Mouse (Mus musculus): ENCODE data around the gene Tssk1. TPM values are rescaled to one million over a fixed set of nuclear protein-coding genes. Genes with fewer than 3 reads are reported as not detected.

The Tssk1 gene
- polyA plus RNA-seq, 1 experiment, result not detected

DNA sequence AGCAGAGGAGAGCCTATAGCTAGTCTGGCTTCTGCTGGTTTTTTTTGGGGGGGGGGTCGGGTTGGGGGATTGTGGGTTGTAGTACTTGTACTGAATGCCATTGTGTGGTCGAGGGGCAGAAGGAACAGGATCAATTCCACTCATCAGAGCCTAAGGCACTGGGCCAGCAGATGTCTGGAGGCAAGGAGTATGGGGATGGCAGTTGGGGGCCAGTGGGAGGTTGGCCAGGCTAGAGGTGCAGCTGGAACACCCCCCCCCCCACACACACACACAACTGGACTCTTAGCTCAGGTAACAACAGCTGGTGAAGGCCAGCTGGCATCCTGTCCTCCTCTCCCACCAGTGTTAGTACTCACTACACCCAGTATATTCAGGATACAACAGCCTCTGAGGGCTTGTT is 35.2 kb downstream of the Tssk1 start:
- no peak overlapping the region for H3K27ac ChIP-seq (ENCODE audit: control insufficient read depth, insufficient read depth, low read depth, low read length, poor library complexity)

DNA sequence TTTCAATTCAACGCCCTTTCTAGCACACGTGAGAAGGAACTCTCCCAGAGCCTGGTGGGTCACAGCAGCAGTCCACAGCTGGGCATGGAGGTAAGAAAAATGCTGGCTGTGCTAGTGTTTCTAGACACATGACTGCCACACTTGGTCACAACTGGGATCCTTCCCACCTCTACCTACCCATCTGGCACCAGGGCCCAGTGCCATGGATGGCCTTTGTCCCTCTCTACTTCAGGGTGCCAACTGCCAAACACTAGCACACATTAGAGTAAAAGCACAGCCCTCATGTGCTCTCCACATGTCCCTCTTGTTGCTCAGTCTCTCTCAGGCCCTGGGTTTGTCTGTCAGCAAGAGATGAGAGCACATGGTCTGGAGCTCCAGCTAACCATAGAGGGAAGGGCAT is 35.6 kb downstream of the Tssk1 start:
- H3K4me1 ChIP-seq (ENCODE audit: control insufficient read depth, insufficient read depth, low read length), result peaks cover 2% of the 10 kb centered on the region; the same call in 1 of the 2 replicates
- 76% methylated on average over 2 of the region's 2 CpGs for WGBS
- TF ChIP-seq POLR2A (IDR thresholded peaks at IDR 0.05; ENCODE audit: borderline replicate concordance, control insufficient read depth, low read depth, low read length) (no peak), CTCF (IDR thresholded peaks at IDR 0.05; ENCODE audit: control insufficient read depth, insufficient read depth, low read length) (no peak)
- H3K27ac ChIP-seq (ENCODE audit: control insufficient read depth, insufficient read depth, low read depth, low read length, poor library complexity), result no peak overlapping the region
- no peak overlapping the region for H3K4me3 ChIP-seq (replicated peaks; ENCODE audit: control insufficient read depth, low read depth, low read length)

More for the DNA sequence above, 35.2 kb downstream of the Tssk1 start:
- no peaks in the 10 kb centered on the region for H3K4me1 ChIP-seq (ENCODE audit: control insufficient read depth, insufficient read depth, low read length)
- H3K4me3 ChIP-seq (replicated peaks; ENCODE audit: control insufficient read depth, low read depth, low read length), result no peak overlapping the region
- WGBS, result 11% methylated on average over 2 of the region's 2 CpGs
- no peak for TF ChIP-seq CTCF (IDR thresholded peaks at IDR 0.05; ENCODE audit: control insufficient read depth, insufficient read depth, low read length)
- TF ChIP-seq POLR2A (IDR thresholded peaks at IDR 0.05; ENCODE audit: borderline replicate concordance, control insufficient read depth, low read depth, low read length), result no peak

DNA sequence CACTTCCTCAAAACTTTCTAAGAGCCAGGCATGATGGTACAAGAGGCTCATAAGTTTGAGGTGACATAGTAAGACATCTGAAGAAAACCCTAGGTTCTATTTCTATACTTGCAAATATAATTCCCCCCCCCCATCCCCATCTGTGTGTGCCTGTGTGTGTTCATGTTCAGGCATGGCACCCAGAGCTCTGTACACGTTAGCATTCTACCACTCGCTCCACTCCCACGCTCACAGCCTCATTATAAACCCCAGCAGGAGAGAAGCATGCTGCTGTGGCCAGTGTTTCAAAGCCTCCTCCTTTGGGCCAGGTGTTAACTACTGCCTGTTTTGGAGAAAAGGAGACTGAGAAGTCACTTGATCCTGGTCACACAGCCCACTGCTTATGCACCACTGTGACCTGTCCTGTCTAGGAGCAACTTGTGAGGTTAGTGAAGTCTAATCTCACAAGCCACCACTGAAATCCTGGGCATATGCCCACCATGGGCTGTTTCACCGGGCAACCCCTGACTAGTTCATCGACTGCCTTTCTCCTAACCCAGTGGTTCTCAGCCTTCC is 38.0 kb downstream of the Tssk1 start:
- 86% methylated on average over 5 of the region's 5 CpGs for WGBS
- TF ChIP-seq POLR2A (IDR thresholded peaks at IDR 0.05; ENCODE audit: borderline replicate concordance, control insufficient read depth, low read depth, low read length), result no peak
- no peak for TF ChIP-seq CTCF (IDR thresholded peaks at IDR 0.05; ENCODE audit: control insufficient read depth, insufficient read depth, low read length)
- Histone ChIP-seq H3K27ac (ENCODE audit: control insufficient read depth, insufficient read depth, low read depth, low read length, poor library complexity) (no peak overlapping the region), H3K4me1 (ENCODE audit: control insufficient read depth, insufficient read depth, low read length) (peaks cover 2% of the 10 kb centered on the region; the same call in 1 of the 2 replicates), H3K4me3 (replicated peaks; ENCODE audit: control insufficient read depth, low read depth, low read length) (no peak overlapping the region)

DNA sequence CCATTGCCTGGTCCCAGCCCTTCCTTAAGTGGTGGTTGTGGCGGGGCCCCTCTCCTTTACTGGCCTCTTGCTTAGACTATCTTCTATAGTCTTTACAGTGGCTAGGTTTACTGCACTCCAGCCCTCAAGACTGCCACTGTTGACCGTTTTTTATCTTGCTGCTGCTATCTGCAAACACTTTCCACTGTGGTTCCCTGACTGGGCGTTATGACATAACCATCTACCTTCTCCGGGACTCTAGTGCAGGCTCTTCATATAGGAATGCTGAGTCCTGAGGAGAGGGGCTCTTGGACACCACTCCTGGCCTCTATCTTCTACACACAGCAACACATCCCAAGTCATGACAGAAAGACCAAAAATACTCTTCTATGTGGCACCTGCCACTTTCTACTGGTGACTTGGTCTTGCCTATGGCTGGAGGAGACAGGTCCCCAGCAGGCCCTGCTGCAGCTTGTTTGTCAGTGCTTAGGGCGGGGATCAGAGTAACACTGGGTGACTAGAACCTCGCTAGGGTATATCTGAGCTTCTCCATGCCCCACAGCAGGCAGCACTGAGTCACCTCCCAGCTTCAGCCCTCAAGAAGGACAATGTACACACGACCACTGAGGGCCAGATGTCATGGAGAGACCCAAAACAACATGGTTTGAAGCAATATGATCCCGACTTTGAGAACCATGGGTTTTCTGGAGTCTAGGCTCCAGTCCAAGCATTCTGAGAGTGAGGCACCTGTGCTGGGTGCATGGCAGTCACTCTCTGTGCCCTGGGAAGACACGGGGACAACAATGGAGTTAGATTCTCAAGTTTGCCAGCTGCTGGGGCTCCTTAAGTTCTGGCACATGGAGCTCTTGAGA is 39.8 kb downstream of the Tssk1 start:
- TF ChIP-seq POLR2A (IDR thresholded peaks at IDR 0.05; ENCODE audit: borderline replicate concordance, control insufficient read depth, low read depth, low read length) (no peak), CTCF (IDR thresholded peaks at IDR 0.05; ENCODE audit: control insufficient read depth, insufficient read depth, low read length) (no peak)
- 57% methylated on average over 9 of the region's 9 CpGs for WGBS
- H3K4me1 ChIP-seq (ENCODE audit: control insufficient read depth, insufficient read depth, low read length), result peaks cover 2% of the 10 kb centered on the region; the same call in 1 of the 2 replicates
- peak overlapping the region; percentile 53 for H3K27ac ChIP-seq (ENCODE audit: control insufficient read depth, insufficient read depth, low read depth, low read length, poor library complexity)
- H3K4me3 ChIP-seq (replicated peaks; ENCODE audit: control insufficient read depth, low read depth, low read length), result no peak overlapping the region

DNA sequence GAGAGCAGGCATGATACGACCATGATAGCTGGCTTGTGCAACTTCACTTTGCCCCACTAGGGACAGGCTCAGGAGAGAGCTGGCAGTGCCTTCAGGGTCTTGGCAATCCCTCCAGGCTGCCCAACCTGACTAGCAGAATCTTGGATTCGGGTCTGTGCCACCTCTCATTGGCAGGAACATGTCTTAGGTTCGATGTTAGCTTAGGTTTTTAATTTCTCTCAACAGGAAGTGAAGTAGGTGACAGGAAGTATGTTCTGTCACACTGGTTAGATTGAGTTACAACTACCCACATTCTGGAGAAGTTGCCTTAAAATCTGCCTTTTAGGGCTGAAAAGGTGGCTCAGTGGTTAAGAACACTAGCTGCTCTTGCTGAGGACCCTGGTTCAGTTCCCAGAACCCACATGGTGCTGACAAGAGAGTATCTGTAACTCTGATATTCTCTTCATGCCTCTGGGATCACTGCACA is 40.5 kb downstream of the Tssk1 start:
- WGBS, result 11% methylated on average over 3 of the region's 3 CpGs
- no peak overlapping the region for H3K4me3 ChIP-seq (replicated peaks; ENCODE audit: control insufficient read depth, low read depth, low read length)
- H3K4me1 ChIP-seq (ENCODE audit: control insufficient read depth, insufficient read depth, low read length), result peaks cover 2% of the 10 kb centered on the region; the same call in 1 of the 2 replicates
- TF ChIP-seq POLR2A (IDR thresholded peaks at IDR 0.05; ENCODE audit: borderline replicate concordance, control insufficient read depth, low read depth, low read length) (no peak), CTCF (IDR thresholded peaks at IDR 0.05; ENCODE audit: control insufficient read depth, insufficient read depth, low read length) (no peak)
- H3K27ac ChIP-seq (ENCODE audit: control insufficient read depth, insufficient read depth, low read depth, low read length, poor library complexity), result peak overlapping the region; percentile 53

DNA sequence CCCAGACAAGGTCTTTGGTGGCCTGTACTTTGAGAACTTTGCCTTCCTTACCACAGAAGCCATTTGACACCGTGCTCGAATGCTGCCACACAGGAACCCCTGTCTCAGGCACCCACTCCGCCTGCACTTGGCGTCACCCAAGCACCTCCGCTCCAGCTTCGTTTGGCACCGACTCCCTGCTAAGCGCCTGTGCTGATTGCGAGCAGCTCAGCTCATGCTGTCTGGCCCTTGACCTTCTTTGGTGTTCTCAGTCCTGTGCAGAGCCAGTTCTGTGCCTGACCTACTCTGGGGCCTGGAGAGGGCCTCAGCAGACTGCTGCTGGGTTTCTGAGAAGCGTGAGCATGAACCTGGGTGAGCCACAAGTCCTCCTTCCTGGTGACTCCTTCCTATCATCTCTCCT is 42.8 kb downstream of the Tssk1 start:
- TF ChIP-seq POLR2A (IDR thresholded peaks at IDR 0.05; ENCODE audit: borderline replicate concordance, control insufficient read depth, low read depth, low read length), result no peak
- Histone ChIP-seq H3K4me3 (replicated peaks; ENCODE audit: control insufficient read depth, low read depth, low read length) (no peak overlapping the region), H3K27ac (ENCODE audit: control insufficient read depth, insufficient read depth, low read depth, low read length, poor library complexity) (no peak overlapping the region), H3K4me1 (ENCODE audit: control insufficient read depth, insufficient read depth, low read length) (peaks cover 2% of the 10 kb centered on the region; the same call in 1 of the 2 replicates)
- WGBS, result 75% methylated on average over 10 of the region's 10 CpGs

- WGBS, result 31% methylated on average over 7 of the region's 7 CpGs
- no peak for TF ChIP-seq CTCF (IDR thresholded peaks at IDR 0.05; ENCODE audit: control insufficient read depth, insufficient read depth, low read length)
- no peak for TF ChIP-seq POLR2A (IDR thresholded peaks at IDR 0.05; ENCODE audit: borderline replicate concordance, control insufficient read depth, low read depth, low read length)
- Histone ChIP-seq H3K4me3 (replicated peaks; ENCODE audit: control insufficient read depth, low read depth, low read length) (no peak overlapping the region), H3K27ac (ENCODE audit: control insufficient read depth, insufficient read depth, low read depth, low read length, poor library complexity) (no peak overlapping the region), H3K4me1 (ENCODE audit: control insufficient read depth, insufficient read depth, low read length) (peaks cover 2% of the 10 kb centered on the region; the same call in 1 of the 2 replicates)
Observed at GRCm38 (mm10) chr16:17938187-17938586, 44.2 kb downstream of the Tssk1 start.

- H3K27ac ChIP-seq (ENCODE audit: control insufficient read depth, insufficient read depth, low read depth, low read length, poor library complexity), result peak overlapping the region; percentile 4
Observed at GRCm38 (mm10) chr16:17938821-17939220, 44.8 kb downstream of the Tssk1 start.

More at GRCm38 (mm10) chr16:17938821-17939220, 44.8 kb downstream of the Tssk1 start:
- WGBS, result 6% methylated on average over 7 of the region's 7 CpGs
- Histone ChIP-seq H3K4me3 (replicated peaks; ENCODE audit: control insufficient read depth, low read depth, low read length) (no peak overlapping the region), H3K4me1 (ENCODE audit: control insufficient read depth, insufficient read depth, low read length) (peaks cover 2% of the 10 kb centered on the region; the same call in 1 of the 2 replicates)
- TF ChIP-seq CTCF (IDR thresholded peaks at IDR 0.05; ENCODE audit: control insufficient read depth, insufficient read depth, low read length) (peak; percentile 90), POLR2A (IDR thresholded peaks at IDR 0.05; ENCODE audit: borderline replicate concordance, control insufficient read depth, low read depth, low read length) (no peak)

Measured in bone marrow, adult 2 months (tissue).